Mouse (Mus musculus) adrenal gland, adult (tissue): ENCODE measurements around the gene Mab21l1.

Experiments
- DNase-seq, 2 experiments: peaks; one replicate each; pipeline ENCODE4 v3.0.0; 2022 to 2023; ENCODE audit warnings: low spot score in 1 of 2; ENCODE audit not compliant: inconsistent age in 2 of 2

The Mab21l1 gene

DNA sequence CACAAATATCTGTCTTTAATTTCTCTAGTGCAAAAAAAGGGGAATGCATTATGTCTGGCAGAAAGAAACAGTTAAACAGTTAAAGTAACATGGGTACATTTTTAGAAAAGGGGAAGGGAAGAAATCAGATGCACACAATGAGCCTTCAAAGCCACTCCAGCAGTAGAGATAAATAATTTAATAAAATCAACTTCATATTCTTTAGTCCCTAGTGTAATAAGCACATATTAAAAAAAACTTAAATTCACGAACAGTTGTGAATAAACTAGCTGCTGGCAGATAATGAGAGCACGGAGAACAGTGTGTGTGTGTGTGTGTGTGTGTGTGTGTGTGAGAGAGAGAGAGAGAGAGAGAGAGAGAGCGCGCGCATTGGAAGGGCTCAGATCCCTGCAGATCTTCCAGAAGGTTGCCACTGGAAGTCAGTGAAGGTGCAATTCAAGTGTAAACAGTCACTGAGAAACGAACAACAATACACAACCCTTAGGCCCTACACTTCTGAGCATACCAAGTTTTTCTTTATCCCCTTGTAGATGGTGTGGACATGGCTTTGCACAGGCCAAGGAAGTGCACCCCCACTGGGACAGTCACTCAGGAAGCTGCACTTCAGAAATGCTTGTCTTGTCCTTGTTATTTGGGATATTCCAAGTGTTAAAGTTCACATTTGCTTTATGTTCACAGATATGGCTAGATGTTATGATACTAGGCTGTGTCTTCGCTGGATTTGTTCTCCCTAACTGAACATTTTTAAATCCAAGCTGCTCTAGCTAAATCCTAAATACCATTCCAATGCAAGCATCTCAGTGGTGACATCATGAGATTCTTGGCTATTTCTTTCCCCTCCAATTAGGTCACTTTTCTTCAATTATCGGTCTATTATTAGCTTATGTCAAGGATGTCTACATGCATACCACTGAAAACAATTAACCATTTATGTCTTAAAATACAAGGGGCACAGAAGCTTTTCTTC, 3.3 kb upstream of the Mab21l1 start:
- no peak for DNase-seq

DNA sequence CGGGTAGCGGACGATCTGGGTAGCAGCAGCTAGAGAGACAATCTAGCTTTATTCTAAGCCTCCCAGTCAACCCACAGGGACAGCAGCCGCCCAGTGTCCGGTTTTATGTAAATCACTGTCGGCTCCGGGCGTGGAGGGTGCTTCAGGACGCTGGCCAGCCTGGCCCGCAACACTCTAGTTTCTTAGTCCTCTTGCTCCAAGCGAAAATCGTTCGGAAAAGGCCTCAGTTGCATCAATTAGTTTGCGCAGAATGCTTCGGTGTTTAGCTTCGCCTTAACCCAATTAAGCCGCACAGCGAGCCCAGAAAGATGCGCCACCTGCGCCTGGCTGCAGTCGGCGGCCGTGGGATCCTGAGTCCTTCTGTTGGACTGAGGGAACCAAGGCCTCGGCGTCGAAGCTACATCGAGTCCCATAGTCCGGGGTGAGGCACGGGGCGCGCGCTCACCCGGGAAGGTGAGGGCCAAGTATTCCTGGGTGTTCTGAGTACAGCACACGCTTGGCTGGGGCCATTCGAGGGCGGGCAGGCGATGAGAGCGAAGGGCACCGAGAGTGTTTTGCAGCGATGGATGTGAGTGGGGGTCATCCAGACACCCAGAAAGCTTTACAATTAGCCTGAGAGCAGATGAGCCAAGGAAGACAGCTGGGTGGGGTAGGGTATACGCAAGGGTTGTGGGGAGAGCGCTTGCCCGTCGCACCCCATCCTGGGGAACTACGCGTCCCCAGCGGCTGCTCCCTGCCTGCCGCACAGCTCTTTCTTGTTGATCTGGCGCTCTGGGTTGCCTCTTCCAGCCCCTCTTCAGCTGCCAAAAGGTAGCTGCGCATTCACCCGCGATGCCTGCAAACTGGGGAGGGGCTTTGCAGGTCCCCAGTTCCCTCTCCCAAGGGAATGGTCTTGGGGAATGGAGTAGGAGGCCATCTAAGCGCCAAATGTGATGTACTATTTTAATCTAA, 1.9 kb upstream of the Mab21l1 start:
- DNase-seq: peak; percentile 33 to 67

DNA sequence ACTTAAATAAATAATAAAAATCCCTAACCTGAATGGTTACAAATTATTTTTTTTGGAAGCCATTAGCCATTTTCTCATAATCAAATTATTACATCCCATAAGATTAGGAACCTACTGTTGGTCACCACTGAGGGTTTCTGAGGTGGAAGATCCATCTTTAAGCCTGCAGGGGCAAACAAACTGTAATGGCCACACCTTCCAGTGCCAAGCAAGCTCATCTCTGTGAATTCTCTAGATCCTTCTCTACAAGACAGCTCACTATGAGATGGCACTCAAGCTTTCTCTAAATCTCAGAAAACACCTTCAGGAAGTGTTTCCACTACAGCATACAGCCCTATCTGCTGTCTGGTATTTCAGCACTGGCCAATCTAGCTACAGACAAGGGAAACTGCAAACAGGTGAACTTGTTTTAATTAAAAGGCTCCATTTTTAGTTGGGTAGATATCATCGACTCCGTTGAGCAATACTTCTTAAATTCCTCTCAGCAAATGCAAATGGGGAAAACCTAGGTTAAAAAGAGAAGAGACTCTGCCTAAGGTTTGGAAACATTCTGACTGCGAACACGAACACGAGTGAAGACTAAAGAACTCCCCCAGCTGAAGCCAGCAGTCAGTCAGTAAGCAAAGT, 768 bp upstream of the Mab21l1 start:
- no peak for DNase-seq

DNA sequence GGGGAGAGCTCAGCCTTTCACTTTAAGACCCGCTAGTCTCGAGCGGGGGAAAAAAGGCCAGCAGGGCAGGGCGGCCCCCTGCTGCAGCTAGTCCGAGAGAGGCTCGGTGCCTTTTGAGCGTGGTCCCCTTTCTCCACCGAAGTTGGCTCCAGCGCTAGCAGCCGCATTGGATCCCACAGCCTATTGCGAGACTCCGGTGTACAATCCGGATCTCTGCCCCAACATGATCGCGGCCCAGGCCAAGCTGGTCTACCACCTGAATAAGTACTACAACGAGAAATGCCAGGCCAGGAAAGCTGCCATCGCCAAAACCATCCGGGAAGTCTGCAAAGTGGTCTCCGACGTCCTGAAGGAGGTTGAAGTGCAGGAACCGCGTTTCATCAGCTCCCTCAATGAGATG, 461 bp downstream of the Mab21l1 start:
- peak in 1 of 2 experiments; percentile 74 for DNase-seq

DNA sequence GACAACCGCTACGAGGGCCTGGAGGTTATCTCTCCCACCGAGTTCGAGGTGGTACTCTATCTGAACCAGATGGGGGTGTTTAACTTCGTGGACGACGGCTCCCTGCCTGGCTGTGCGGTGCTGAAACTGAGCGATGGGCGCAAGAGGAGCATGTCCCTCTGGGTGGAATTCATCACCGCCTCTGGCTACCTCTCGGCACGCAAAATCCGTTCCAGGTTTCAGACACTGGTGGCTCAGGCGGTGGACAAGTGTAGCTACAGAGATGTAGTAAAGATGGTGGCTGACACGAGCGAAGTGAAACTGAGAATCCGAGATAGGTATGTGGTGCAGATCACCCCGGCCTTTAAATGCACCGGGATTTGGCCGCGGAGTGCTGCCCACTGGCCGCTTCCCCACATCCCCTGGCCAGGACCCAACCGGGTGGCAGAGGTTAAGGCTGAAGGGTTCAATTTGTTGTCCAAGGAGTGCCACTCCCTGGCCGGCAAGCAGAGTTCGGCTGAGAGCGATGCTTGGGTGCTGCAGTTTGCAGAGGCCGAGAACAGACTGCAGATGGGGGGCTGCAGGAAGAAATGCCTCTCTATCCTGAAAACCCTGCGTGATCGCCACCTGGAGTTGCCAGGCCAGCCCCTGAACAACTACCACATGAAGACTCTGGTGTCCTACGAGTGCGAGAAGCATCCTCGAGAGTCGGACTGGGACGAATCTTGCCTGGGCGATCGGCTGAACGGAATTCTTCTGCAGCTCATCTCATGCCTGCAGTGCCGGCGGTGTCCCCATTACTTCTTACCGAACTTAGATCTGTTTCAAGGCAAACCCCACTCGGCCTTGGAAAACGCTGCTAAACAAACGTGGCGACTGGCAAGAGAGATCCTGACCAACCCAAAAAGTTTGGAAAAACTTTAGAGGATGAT, 1.1 kb downstream of the Mab21l1 start:
- DNase-seq: peak; percentile 44 to 83

DNA sequence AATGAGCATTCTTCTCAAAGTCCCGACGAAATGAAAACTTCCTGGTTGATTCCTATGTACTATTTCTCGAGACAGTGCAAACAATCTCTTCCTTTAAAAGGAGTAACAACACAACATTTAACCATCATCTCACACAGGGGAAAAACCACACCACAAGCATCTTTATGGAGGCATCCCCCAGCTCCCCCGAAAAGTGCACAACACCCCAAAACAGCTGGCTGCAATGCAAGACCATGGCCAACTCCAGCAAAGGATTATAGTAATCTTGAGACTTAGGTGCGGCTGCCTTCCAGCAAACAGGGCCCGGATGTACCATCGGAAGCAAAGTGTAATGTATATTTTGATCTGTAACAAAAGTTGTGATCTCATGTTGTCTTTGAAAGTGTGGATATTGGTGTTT, 1.8 kb downstream of the Mab21l1 start:
- no peak for DNase-seq

DNA sequence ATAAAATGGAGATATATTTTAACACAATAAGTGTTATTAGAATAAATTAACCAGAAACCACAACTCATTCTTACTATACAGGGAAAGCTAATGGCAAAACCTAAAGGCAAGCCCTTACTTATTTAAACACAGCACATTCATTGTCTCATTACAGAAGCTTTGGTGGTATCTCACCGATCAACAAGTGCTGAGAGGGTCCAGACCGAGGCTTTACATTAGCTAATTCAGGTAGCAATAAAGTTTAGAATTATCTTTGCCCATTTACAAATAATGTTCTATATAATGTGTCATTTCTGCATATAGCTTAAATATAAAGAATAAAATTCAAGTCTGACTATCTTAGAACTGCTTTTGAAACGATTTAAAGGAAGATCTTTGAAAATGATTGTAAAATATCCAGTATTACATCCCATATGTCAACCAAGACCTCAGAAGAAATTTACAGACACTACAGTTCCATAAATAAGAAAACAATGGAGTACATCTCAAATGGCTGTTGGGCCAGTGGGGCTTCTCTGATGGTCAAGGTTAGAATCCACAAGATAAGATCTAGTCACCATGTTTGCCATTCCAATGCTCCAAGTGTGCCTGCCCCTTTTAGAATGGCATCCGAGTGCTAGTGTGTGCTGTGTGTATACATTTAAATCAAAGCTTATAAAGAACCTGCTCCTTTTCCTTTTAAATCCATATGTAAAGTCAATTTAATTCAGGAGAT, 3.1 kb downstream of the Mab21l1 start:
- DNase-seq: no peak

DNA sequence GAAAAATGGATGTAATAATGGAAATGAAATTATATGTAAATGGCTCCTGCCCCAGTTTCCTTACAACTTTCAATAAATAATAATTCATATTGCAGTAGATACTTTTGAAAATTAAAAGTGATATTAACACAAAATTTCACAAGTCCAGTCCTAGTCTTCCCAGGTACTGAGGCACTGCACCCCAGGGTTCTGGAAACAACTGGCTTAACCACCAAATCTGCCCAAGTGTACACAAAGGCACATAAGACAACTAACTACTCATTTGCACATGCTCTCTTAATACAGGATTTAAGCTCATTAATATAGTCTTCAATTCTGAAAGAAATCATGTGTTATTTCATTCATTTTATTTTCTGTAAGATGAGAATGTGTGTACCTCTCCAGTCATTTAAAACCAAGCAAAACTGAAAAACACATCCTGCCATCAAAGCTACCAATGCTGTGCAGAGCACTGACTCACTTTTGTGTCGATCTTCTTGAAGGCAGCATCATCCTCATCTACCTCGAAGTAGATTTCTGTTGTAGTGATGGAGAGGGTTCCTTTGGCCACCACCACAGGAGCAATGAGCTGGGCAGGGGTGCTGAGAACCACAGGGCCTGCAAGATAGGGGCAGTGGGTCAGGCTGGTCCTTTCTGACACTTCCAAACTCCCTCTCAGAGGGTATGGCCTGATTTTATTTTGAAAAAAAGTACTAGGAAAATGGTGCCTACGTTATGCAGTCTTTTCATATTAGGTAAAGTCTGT, 3.8 kb downstream of the Mab21l1 start:
- no peak for DNase-seq

DNA sequence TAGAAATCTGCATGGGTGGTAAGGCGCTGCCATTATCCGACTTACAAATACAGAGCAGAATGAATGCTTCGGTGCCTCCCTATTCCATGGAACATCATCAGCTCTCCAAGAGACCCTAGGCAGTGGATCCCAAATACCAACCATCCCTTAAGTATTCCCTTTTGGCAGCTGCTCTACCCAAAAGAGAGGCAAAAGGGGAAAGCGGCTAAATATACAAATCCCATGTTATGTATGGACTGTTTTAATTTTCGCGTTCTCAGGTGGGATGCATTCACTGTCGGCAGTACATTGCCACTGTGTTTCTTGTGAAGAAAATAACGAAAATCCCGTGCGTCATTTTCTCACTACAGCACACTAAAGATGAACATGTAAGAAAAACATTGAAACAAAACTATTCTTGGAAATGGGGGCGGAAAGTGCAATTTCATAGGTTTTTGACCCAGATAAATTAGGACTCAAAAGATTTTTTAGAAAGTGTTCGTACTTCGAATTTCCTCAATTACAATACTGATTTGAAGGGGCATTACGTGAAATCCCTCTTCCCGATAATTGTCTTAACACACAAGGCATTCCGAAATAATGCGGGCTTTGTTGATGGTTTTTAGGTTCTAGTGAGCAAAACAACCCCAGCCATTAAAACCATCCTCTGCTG, 4.7 kb downstream of the Mab21l1 start:
- DNase-seq: no peak

DNA sequence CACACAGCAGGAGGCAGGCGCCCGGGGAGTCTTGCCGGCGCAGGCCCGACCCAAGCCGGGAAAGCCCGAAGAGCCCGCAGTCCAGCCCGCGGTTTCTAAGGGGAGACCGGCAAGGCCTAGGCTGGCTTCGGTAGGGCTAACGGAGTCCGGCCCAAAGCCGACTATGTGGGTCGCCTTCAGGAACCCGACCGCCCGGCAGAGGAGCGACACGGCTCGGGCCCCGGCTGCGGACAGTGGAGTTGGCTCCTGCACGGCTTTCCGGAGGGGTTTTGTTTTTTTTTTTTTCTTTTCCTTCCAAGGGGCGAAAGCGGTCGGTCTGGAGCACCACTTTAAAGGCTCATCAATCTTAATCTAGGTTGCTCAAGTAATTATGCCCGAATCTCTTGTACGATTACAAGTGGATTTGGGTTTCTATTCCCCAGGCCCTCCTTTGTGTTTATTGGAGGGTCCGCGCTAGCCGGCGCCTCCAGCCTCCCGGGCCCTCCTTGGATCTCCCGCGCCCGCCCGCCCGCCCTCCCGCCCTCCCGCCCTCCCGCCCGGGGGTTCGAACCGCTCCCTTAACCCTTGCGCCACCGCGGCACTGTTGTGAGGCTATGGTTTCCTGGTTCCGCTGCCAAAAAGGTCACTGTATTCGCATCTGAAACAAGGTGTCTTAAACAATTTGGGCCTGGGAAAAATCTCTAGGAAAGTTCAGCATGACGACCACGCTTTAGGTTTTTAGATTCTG, 5.3 kb downstream of the Mab21l1 start:
- peak; percentile 57 to 86 for DNase-seq

DNA sequence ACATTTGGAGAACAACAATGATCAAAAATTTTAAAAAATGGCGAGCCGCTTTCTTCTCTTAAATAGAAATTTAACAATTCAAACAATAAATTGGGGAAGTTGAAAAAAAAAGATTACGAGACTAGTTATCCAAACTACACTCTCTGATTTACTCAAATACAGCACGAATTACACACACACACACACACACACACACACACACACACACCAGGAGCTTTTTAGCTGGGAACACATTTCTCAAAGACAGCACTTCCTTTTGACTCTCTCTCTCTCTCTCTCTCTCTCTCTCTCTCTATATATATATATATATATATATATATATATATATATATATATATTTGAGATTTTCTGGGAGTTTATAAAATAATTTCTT, 5.9 kb downstream of the Mab21l1 start:
- DNase-seq: no peak

DNA sequence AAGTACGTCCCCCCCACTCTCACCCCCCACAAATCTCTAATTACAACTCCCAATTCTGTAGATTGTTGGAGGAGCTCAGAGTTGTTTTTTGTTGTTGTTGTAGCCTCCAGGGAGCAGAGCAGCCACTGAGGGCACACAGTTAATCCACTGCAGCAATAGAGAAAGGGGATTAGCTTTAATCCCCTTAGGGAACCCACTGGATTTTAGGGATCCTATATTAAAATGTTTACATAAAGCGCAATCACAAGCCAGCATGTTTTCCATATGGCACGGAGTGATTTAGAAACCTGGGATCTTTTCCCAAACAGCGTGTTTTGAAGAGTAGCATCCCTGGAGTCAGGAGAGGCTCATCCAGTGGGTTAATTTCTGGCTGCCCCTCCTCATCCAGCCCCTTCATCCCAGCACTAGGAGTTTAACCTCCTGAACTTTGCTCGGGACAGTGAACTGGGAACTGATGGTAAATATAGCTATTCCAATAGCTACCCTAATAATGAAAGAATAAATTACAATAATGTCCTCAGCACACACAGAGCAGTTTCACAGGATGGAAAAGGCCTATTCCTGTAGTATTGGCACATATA, 6.4 kb downstream of the Mab21l1 start:
- DNase-seq: no peak

DNA sequence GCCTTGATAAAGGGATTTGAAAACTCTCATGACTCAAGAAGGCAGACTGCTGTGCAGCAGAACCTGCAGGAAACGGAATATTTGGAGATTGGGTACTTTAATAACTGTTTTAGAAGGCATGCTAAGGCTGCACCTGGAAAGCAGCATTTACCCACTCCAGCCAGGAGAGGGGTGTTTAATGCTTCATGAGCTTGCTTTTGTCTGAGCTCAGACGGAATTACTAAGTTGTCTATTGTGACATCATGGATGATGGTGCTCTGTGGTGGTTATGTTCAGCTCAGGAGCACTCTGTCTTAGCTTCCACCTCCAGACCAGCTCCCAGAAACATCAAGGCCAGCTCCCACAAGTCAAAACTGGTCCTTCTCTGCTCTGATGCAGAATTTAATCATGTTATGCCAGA, 7.5 kb downstream of the Mab21l1 start:
- no peak for DNase-seq

DNA sequence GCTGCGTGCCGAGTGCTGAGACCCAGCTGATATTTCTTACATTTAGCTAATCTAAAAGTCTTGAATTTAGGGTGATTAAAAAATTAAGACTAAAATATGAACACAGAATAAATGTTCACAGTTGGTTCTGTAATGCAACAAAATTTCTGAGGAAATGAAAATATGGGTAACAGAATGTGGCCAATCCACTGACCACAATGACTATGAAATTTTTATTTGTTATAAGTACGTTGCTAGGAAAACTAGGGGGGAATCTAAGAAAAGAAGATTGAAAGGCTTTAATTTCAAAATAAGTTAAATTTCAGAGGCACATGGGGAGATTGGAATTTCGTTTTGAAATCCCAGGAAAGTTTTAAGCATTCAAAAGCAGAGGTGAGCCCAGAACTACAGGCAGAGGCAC, 8.3 kb downstream of the Mab21l1 start:
- DNase-seq: no peak

DNA sequence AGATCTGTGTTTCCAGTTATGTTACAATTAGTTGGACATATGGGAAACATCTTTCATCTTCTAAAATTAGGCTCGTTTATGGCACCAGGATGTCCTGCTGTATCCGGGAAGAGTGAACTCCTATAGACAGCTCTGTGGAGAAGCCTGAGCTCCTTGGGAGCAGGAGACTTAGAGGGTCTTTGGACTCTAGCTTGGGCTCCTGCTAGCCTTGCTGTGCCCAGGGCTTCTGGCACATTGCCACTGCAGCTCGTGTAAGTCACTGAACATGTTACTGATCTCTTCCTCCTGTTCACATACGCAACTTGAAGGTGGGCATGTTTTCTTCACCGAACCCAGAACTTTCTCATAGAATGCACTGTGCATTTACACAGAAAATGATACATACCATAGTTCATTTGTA, 9.9 kb downstream of the Mab21l1 start:
- no peak for DNase-seq

DNA sequence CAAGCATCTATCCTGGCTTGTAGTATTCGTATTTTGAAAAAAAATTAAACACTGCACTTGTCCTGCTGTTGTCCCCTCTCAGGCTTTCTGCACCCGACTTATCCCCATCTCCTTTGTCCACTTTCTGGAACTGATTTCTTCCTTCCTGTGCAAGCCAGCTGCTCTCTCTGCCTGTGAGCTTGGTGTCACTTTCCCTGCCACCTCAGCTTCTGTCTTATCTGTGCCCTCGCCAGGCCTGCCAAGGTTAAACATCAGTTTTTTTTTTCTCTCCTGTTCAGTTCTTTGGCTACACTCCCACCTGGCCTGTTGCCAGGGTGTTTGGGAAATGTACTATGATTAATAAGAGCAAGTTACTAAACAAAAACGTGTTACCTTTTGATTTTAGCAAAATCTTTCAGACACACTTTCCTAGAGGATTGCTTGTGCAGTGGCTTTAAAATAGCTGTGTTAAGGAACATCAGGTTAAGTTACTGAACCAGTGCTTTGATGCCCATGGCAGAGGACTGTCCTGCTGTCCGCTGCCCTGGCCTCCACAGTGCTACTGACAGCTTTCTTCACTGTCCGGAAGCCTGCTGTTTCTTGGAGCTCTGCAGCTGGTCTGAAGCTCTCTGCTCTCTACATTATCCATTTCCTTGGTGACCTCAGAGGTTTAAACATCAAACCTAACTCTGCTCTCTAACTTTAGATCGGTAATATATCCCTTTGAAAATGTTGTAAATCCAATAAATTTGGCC, 11.7 kb downstream of the Mab21l1 start:
- DNase-seq: peak; percentile 88 to 98

DNA sequence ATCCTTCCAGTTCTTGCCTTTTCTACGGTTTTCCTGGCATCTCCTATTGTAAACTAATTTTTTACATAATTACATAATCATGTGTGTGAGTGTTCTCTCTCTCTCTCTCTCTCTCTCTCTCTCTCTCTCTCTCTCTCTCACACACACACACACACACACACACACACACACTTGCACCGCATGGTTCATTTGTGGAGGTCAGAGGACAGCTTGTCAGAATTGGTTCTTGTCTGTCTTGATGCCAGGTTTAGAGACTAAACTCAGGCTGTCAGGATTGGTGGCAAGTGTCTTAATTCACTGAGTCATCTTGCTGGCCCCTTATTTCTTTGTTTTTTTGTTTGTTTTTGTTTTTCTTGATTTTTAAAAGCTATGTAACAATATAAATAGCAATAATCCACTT, 12.5 kb downstream of the Mab21l1 start:
- no peak for DNase-seq
